Mouse (Mus musculus) MEL (cell line): ENCODE results near the gene Pitpnm3. TPM values are rescaled to one million over a fixed set of nuclear protein-coding genes. Genes with fewer than 3 reads are reported as not detected.

Source experiments
- DNase-seq: peaks from one replicate; pipeline ENCODE4 v3.0.0; 2011; ENCODE audit warnings: low read depth, low spot score
- H3K27ac ChIP-seq: 2 replicates; pipeline ENCODE4 v1.5.1; 2012; ENCODE audit warnings: low read depth, mild to moderate bottlenecking, control low read depth, low read length, moderate library complexity; ENCODE audit not compliant: control insufficient read depth
- H3K27me3 ChIP-seq, 2 experiments: fragments of 150-350 bp in 1 of 2; sonication (generic) in 1 of 2; 2 replicates each; pipeline ENCODE4 v1.6.1; 2012; ENCODE audit warnings: low read length in 2 of 2, mild to moderate bottlenecking in 2 of 2, improper control_type of control experiment in 1 of 2, moderate library complexity in 1 of 2; ENCODE audit not compliant: insufficient read depth in 2 of 2, control insufficient read depth in 1 of 2
- H3K36me3 ChIP-seq, 2 experiments: 2 replicates each; pipeline ENCODE4 v1.6.1; 2012 to 2014; ENCODE audit warnings: low read length in 2 of 2, improper control_type of control experiment in 1 of 2, inconsistent platforms in 1 of 2, mild to moderate bottlenecking in 1 of 2; ENCODE audit not compliant: insufficient read depth in 2 of 2, control insufficient read depth in 1 of 2
- H3K4me1 ChIP-seq, 2 experiments: fragments of 150-350 bp in 1 of 2; sonication (generic) in 1 of 2; 2 replicates each; pipeline ENCODE4 v1.6.1; 2012; ENCODE audit warnings: low read length in 2 of 2, improper control_type of control experiment in 1 of 2, mild to moderate bottlenecking in 1 of 2; ENCODE audit not compliant: insufficient read depth in 2 of 2, control insufficient read depth in 1 of 2
- H3K4me3 ChIP-seq, 2 experiments: fragments of 150-350 bp in 1 of 2; sonication (generic) in 1 of 2; 2 replicates each; pipeline ENCODE4 v1.5.1; 2012; ENCODE audit warnings: low read depth in 2 of 2, low read length in 2 of 2, mild to moderate bottlenecking in 2 of 2, moderate library complexity in 2 of 2, control low read depth in 1 of 2, improper control_type of control experiment in 1 of 2; ENCODE audit not compliant: control insufficient read depth in 1 of 2, insufficient read depth in 1 of 2
- H3K79me2 ChIP-seq: 2 replicates; pipeline ENCODE4 v1.6.1; 2012; ENCODE audit warnings: mild to moderate bottlenecking, low read length, moderate library complexity; ENCODE audit not compliant: control insufficient read depth, poor library complexity, insufficient read depth
- H3K9ac ChIP-seq: 2 replicates; pipeline ENCODE4 v1.6.1; 2012; ENCODE audit warnings: low read depth, mild to moderate bottlenecking, control low read depth, low read length, moderate library complexity; ENCODE audit not compliant: control insufficient read depth, poor library complexity, severe bottlenecking
- H3K9me3 ChIP-seq: fragments of 150-350 bp; sonication (generic); replicated peaks from 2 replicates; pipeline ENCODE4 v1.6.1; 2012; ENCODE audit warnings: mild to moderate bottlenecking, low read length, improper control_type of control experiment, moderate library complexity; ENCODE audit not compliant: insufficient read depth
- BHLHE40 ChIP-seq: IDR thresholded peaks from 2 replicates; pipeline ENCODE4 v1.6.1; 2012; ENCODE audit warnings: low read depth, mild to moderate bottlenecking, inconsistent platforms, low read length, improper control_type of control experiment, borderline replicate concordance
- CHD2 ChIP-seq: IDR thresholded peaks from 2 replicates; pipeline ENCODE4 v1.6.1; 2011; ENCODE audit warnings: low read length, improper control_type of control experiment
- E2F4 ChIP-seq: IDR thresholded peaks from 2 replicates; pipeline ENCODE4 v1.6.1; 2011; ENCODE audit warnings: low read depth, low read length, improper control_type of control experiment, borderline replicate concordance
- ETS1 ChIP-seq: IDR thresholded peaks from 2 replicates; pipeline ENCODE4 v1.6.1; 2012; ENCODE audit warnings: low read depth, mild to moderate bottlenecking, inconsistent platforms, low read length, improper control_type of control experiment, moderate library complexity
- GABPA ChIP-seq: IDR thresholded peaks from 2 replicates; pipeline ENCODE4 v1.6.1; 2012; ENCODE audit warnings: low read depth, mild to moderate bottlenecking, inconsistent platforms, low read length, improper control_type of control experiment, moderate library complexity
- GATA1 ChIP-seq: IDR thresholded peaks from 2 replicates; pipeline ENCODE4 v1.6.1; 2011; ENCODE audit warnings: low read depth, low read length, improper control_type of control experiment
- JUND ChIP-seq: IDR thresholded peaks from 2 replicates; pipeline ENCODE4 v1.6.1; 2011; ENCODE audit warnings: low read depth, mild to moderate bottlenecking, improper control_type of control experiment, low read length
- MAZ ChIP-seq: IDR thresholded peaks from 2 replicates; pipeline ENCODE4 v1.6.1; 2012; ENCODE audit warnings: low read depth, mild to moderate bottlenecking, inconsistent platforms, low read length, improper control_type of control experiment
- MXI1 ChIP-seq: IDR thresholded peaks from 2 replicates; pipeline ENCODE4 v1.6.1; 2011; ENCODE audit warnings: mild to moderate bottlenecking, low read depth, low read length, improper control_type of control experiment
- MYB ChIP-seq: IDR thresholded peaks from 2 replicates; pipeline ENCODE4 v1.6.1; 2011; ENCODE audit warnings: mild to moderate bottlenecking, low read depth, low read length, improper control_type of control experiment
- MYC ChIP-seq: IDR thresholded peaks from 2 replicates; pipeline ENCODE4 v1.6.1; 2011; ENCODE audit warnings: low read depth, mild to moderate bottlenecking, low read length, improper control_type of control experiment, moderate library complexity
- NRF1 ChIP-seq: IDR thresholded peaks from 2 replicates; pipeline ENCODE4 v1.6.1; 2014; ENCODE audit warnings: low read depth, mild to moderate bottlenecking, inconsistent platforms, low read length, improper control_type of control experiment, moderate library complexity; ENCODE audit not compliant: poor library complexity, insufficient read depth, severe bottlenecking
- POLR2AphosphoS5 ChIP-seq: IDR thresholded peaks from 2 replicates; pipeline ENCODE4 v1.6.1; 2012; ENCODE audit warnings: low read depth, borderline replicate concordance, mild to moderate bottlenecking, inconsistent platforms, low read length, moderate library complexity, mixed read lengths
- RAD21 ChIP-seq: IDR thresholded peaks from 2 replicates; pipeline ENCODE4 v1.6.1; 2011; ENCODE audit warnings: mild to moderate bottlenecking, low read depth, low read length, improper control_type of control experiment
- SIN3A ChIP-seq: IDR thresholded peaks from 2 replicates; pipeline ENCODE4 v1.6.1; 2012; ENCODE audit warnings: low read length, improper control_type of control experiment, inconsistent platforms
- TAL1 ChIP-seq: IDR thresholded peaks from 2 replicates; pipeline ENCODE4 v1.6.1; 2012; ENCODE audit warnings: mild to moderate bottlenecking, inconsistent platforms, low read length, moderate library complexity, mixed read lengths
- TBP ChIP-seq: IDR thresholded peaks from 2 replicates; pipeline ENCODE4 v1.8.0; 2011; ENCODE audit warnings: low read depth, low read length, improper control_type of control experiment
- TCF12 ChIP-seq: IDR thresholded peaks from 2 replicates; pipeline ENCODE4 v1.6.1; 2014; ENCODE audit warnings: low read depth, mild to moderate bottlenecking, inconsistent platforms, low read length, improper control_type of control experiment, moderate library complexity
- UBTF ChIP-seq: IDR thresholded peaks from 2 replicates; pipeline ENCODE4 v1.6.1; 2012; ENCODE audit warnings: low read depth, mild to moderate bottlenecking, inconsistent platforms, low read length, improper control_type of control experiment, moderate library complexity, borderline replicate concordance; ENCODE audit not compliant: insufficient read depth
- USF1 ChIP-seq: IDR thresholded peaks from 2 replicates; pipeline ENCODE4 v1.6.1; 2014; ENCODE audit warnings: low read depth, mild to moderate bottlenecking, inconsistent platforms, low read length, improper control_type of control experiment, moderate library complexity
- polyA plus RNA-seq, 2 experiments: library from polyadenylated mRNA; stranded (reverse) in 1 of 2; unstranded in 1 of 2; fragments of >175 nt in 1 of 2; fragments of >200 nt in 1 of 2; gene quantifications; 2 replicates each; pipeline versions ENCODE4 v1.2.1 to v1.2.4; 2012; ENCODE audit warnings: low replicate concordance in 2 of 2, low read depth in 1 of 2; ENCODE audit not compliant: insufficient read length in 2 of 2, insufficient read depth in 1 of 2, missing spikeins in 1 of 2
- total RNA-seq: library from RNA; depleted of rRNA; stranded (reverse); fragments of 300-350 nt; gene quantifications from 2 replicates; pipeline ENCODE4 v1.2.3, GENCODE M21; 2012

Gene Pitpnm3
- total and polyA plus RNA-seq, 3 experiments = 0.24 TPM; not detected in 2

DNA sequence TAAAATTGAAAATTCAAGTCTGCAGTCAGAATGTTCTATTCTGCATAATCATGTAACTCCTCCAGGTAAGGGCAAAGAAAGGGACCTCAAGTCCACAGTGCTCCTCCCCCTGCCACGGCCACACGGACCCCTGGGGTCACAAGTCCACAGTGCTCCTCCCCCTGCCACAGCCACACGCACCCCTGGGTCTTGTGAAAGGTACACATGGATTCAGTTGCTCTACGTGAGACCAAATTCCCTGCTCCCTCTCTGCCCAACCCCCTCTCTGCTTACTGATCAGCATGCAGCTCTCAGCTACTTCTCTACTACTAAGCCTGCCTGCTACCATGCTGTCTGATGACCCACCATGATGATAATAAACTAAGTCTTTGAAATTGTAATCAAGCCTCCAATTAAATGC is 34.3 kb upstream of the Pitpnm3 start:
- no peak for DNase-seq
- H3K4me3 ChIP-seq = no peak overlapping the region
- H3K79me2 ChIP-seq = no peaks in the 10 kb centered on the region
- TF ChIP-seq USF1 (no peak), GABPA (no peak), TCF12 (no peak), E2F4 (no peak), CHD2 (no peak), MYB (no peak), ETS1 (no peak), RAD21 (no peak), JUND (no peak), GATA1 (no peak), UBTF (no peak), BHLHE40 (no peak), TAL1 (no peak), MYC (no peak), NRF1 (no peak), SIN3A (no peak), POLR2AphosphoS5 (no peak), TBP (no peak), MAZ (no peak), MXI1 (no peak)
- no peak overlapping the region for H3K9ac ChIP-seq
- H3K27ac ChIP-seq = no peak overlapping the region
- no peaks in the 10 kb centered on the region for H3K9me3 ChIP-seq
- no peaks in the 10 kb centered on the region for H3K4me1 ChIP-seq
- no peaks in the 10 kb centered on the region for H3K27me3 ChIP-seq
- H3K36me3 ChIP-seq = peaks cover 0 to 4% of the 10 kb centered on the region in 2 experiments; a peak in 1 of 4 replicates

DNA sequence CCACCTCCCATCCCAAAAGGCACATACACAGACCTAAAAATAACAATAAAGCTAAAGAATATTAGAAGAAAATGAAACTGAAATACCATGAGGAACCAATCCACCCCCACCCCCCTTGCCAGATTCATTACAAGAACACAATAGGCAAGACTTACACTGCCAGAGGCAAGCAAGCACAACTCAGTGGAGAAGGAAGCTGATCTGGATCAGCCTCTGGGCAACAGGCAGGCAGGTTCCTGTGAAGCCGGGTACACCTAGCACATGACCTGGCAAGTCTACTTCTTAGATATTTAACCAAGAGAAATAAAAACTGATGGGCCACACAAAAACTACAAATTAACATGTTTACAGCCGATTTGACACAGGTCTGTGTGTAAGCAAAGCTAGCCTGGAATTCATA is 27.6 kb upstream of the Pitpnm3 start:
- H3K9me3 ChIP-seq = no peaks in the 10 kb centered on the region
- no peak overlapping the region for H3K9ac ChIP-seq
- H3K27me3 ChIP-seq = no peaks in the 10 kb centered on the region
- TF ChIP-seq JUND = no peak
- no peak overlapping the region for H3K4me3 ChIP-seq
- no peaks in the 10 kb centered on the region for H3K4me1 ChIP-seq
- H3K27ac ChIP-seq = no peak overlapping the region
- peaks cover 0 to 4% of the 10 kb centered on the region in 2 experiments; a peak in 2 of 4 replicates for H3K36me3 ChIP-seq
- no peak for DNase-seq
- no peaks in the 10 kb centered on the region for H3K79me2 ChIP-seq
